Mouse (Mus musculus) MEL (cell line): ENCODE measurements around the gene Tgif1.

Source experiments
- CHD1 ChIP-seq: IDR thresholded peaks from 2 replicates; pipeline ENCODE4 v1.6.1; 2012; ENCODE audit warnings: low read depth, mild to moderate bottlenecking, inconsistent platforms, low read length, improper control_type of control experiment
- CTCF ChIP-seq, 3 experiments: IDR thresholded peaks in 2 of 3; conservative IDR thresholded peaks in 1 of 3; 2 replicates each; pipeline ENCODE4 v1.5.1; 2011 to 2012; ENCODE audit warnings: low read length in 3 of 3, low read depth in 2 of 3, mild to moderate bottlenecking in 2 of 3, improper control_type of control experiment in 1 of 3, inconsistent platforms in 1 of 3, mixed read lengths in 1 of 3, moderate library complexity in 1 of 3; ENCODE audit not compliant: control insufficient read depth in 1 of 3, insufficient read depth in 1 of 3, poor library complexity in 1 of 3, severe bottlenecking in 1 of 3
- E2F4 ChIP-seq: IDR thresholded peaks from 2 replicates; pipeline ENCODE4 v1.6.1; 2011; ENCODE audit warnings: low read depth, low read length, improper control_type of control experiment, borderline replicate concordance
- GABPA ChIP-seq: IDR thresholded peaks from 2 replicates; pipeline ENCODE4 v1.6.1; 2012; ENCODE audit warnings: low read depth, mild to moderate bottlenecking, inconsistent platforms, low read length, improper control_type of control experiment, moderate library complexity
- GATA1 ChIP-seq: IDR thresholded peaks from 2 replicates; pipeline ENCODE4 v1.6.1; 2011; ENCODE audit warnings: low read depth, low read length, improper control_type of control experiment
- JUND ChIP-seq: IDR thresholded peaks from 2 replicates; pipeline ENCODE4 v1.6.1; 2011; ENCODE audit warnings: low read depth, mild to moderate bottlenecking, improper control_type of control experiment, low read length
- MAFK ChIP-seq: IDR thresholded peaks from 2 replicates; pipeline ENCODE4 v1.6.1; 2011; ENCODE audit warnings: low read depth, mild to moderate bottlenecking, low read length, improper control_type of control experiment, borderline replicate concordance
- MYB ChIP-seq: IDR thresholded peaks from 2 replicates; pipeline ENCODE4 v1.6.1; 2011; ENCODE audit warnings: mild to moderate bottlenecking, low read depth, low read length, improper control_type of control experiment
- MYC ChIP-seq: IDR thresholded peaks from 2 replicates; pipeline ENCODE4 v1.6.1; 2011; ENCODE audit warnings: low read depth, mild to moderate bottlenecking, low read length, improper control_type of control experiment, moderate library complexity
- NELFE ChIP-seq: IDR thresholded peaks from 2 replicates; pipeline ENCODE4 v1.6.1; 2011; ENCODE audit warnings: low read depth, low read length, improper control_type of control experiment
- POLR2A ChIP-seq, 2 experiments: IDR thresholded peaks; 2 replicates each; pipeline ENCODE4 v1.6.1; 2011 to 2012; ENCODE audit warnings: low read length in 2 of 2, mild to moderate bottlenecking in 2 of 2, control low read depth in 1 of 2, improper control_type of control experiment in 1 of 2, low read depth in 1 of 2, moderate library complexity in 1 of 2; ENCODE audit not compliant: control insufficient read depth in 1 of 2, insufficient read depth in 1 of 2, poor library complexity in 1 of 2
- SMC3 ChIP-seq: IDR thresholded peaks from 2 replicates; pipeline ENCODE4 v1.6.1; 2011; ENCODE audit warnings: low read depth, low read length, improper control_type of control experiment
- ZMIZ1 ChIP-seq: IDR thresholded peaks from 2 replicates; pipeline ENCODE4 v1.6.1; 2012; ENCODE audit warnings: low read depth, mild to moderate bottlenecking, inconsistent platforms, low read length, improper control_type of control experiment, moderate library complexity
- ZNF384 ChIP-seq: IDR thresholded peaks from 2 replicates; pipeline ENCODE4 v1.6.1; 2012; ENCODE audit warnings: low read depth, mild to moderate bottlenecking, inconsistent platforms, low read length, improper control_type of control experiment

- TF ChIP-seq CTCF (IDR thresholded peaks at IDR 0.05 in 2 of 3, conservative IDR thresholded peaks at IDR 0.05 in 1 of 3; ENCODE audit: control insufficient read depth in 1 of 3, insufficient read depth in 1 of 3, low read depth in 2 of 3, low read length in 3 of 3, poor library complexity in 1 of 3, severe bottlenecking in 1 of 3) = no peak
- TF ChIP-seq GABPA = no peak
- TF ChIP-seq E2F4 = no peak
- TF ChIP-seq MAFK = no peak
- TF ChIP-seq ZNF384 = no peak
- TF ChIP-seq JUND = no peak
- no peak for TF ChIP-seq CHD1
- no peak for TF ChIP-seq ZMIZ1
- no peak for TF ChIP-seq MYB
- TF ChIP-seq SMC3 = no peak
- no peak for TF ChIP-seq POLR2A (IDR thresholded peaks at IDR 0.05; ENCODE audit: control insufficient read depth in 1 of 2, insufficient read depth in 1 of 2, low read depth in 1 of 2, low read length in 2 of 2, poor library complexity in 1 of 2)
- no peak for TF ChIP-seq GATA1
- no peak for TF ChIP-seq MYC
- TF ChIP-seq NELFE = no peak
Observed at GRCm38 (mm10) chr17:70808837-70809236, 44.5 kb downstream of the Tgif1 start.
